Mouse (Mus musculus): ENCODE results near the gene 2200002D01Rik.

GRCm38 (mm10) chr7:29288079-29288478 is 39.8 kb upstream of the 2200002D01Rik start:
- TF ChIP-seq CTCF (IDR thresholded peaks at IDR 0.05; ENCODE audit: extremely low read depth, insufficient read depth, low read length) (no peak), POLR2A (IDR thresholded peaks at IDR 0.05; ENCODE audit: extremely low read depth, insufficient read depth, low read length) (no peak)
